Mouse (Mus musculus) liver, adult 2 months (tissue): Measurements from ENCODE around the gene Map2k1.
"Not testable (repeated sequence)": the region's sequence is repeated elsewhere in the genome, so short reads cannot be mapped to it uniquely, and the experiment has no call there.

ENCODE experiments used
- CTCF ChIP-seq: fragments of 200-500 bp; IDR thresholded peaks from 2 replicates; pipeline ENCODE4 v1.5.1; 2011; ENCODE audit warnings: low read depth, low read length, control low read depth
- POLR2A ChIP-seq: fragments of 200-500 bp; IDR thresholded peaks from 2 replicates; pipeline ENCODE4 v1.6.1; 2011; ENCODE audit warnings: low read length, control low read depth; ENCODE audit not compliant: insufficient read depth; ENCODE audit errors: extremely low read depth

DNA sequence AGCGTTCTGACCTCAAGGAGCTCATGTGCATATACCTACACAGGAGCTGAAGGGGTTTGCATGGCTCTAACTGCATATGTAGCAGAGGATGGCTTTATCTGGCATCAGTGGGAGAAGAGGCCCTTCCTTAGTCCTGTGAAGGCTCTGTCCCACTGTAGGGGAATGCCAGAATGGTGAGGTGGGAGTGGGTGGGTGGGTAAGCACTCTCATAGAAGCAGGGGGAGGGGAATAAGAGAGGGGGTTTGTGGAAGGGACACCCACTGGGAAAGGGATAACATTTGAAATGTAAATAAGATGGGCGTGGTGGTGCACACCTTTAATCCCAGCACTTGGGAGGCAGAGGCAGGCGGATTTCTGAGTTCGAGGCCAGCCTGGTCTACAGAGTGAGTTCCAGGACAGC lies 49.7 kb upstream of the Map2k1 start:
- TF ChIP-seq POLR2A, CTCF: not testable (repeated sequence)
